18 mouse cellular contexts compared by ENCODE assay signal in genomic region chr2:141463946-141464345, GRCm38 (mm10).
"Had no signal": no experiment of that assay in that cellular context is flagged by ENCODE, and none has a peak within 500 bp of the region (broad histone marks: within the 10 kb centered on the region; RNA-seq: fewer than 3 reads in every experiment).

No protein-coding gene starts in this region.

- H3K4me2 ChIP-seq: lung, embryonic 14.5 days; midbrain, embryonic 12.5 days; neural tube, embryonic 13.5 days; neural tube, embryonic 15.5 days had no signal

- ATAC-seq: midbrain, embryonic 16.5 days had no signal

- H3K27ac ChIP-seq: midbrain, embryonic 12.5 days; neural tube, embryonic 13.5 days; neural tube, embryonic 15.5 days had no signal

- H3K36me3 ChIP-seq: midbrain, embryonic 12.5 days; neural tube, embryonic 13.5 days; neural tube, embryonic 15.5 days had no signal

- H3K27me3 ChIP-seq: midbrain, embryonic 12.5 days; neural tube, embryonic 13.5 days; neural tube, embryonic 15.5 days had no signal

- H3K4me1 ChIP-seq: midbrain, embryonic 12.5 days; neural tube, embryonic 13.5 days; neural tube, embryonic 15.5 days had no signal

- H3K9me3 ChIP-seq: midbrain, embryonic 12.5 days; neural tube, embryonic 13.5 days; neural tube, embryonic 15.5 days had no signal

- H3K4me3 ChIP-seq: midbrain, embryonic 12.5 days; myocyte; neural tube, embryonic 13.5 days; neural tube, embryonic 15.5 days had no signal

- DNase-seq: lung, adult 18-20 months; lung, embryonic 14.5 days; lung, postnatal 10 days; lung, postnatal 4 days; midbrain, embryonic 14.5 days; retina, postnatal 1 day; right cerebral cortex, adult 18-20 months; right cerebral cortex, postnatal 25 days; right cerebral cortex, postnatal 4 days; spleen, adult 18-20 months; thymus, adult 18-20 months; thymus, postnatal 14 days; thymus, postnatal 36 days had no signal

- H3K9ac ChIP-seq: lung, embryonic 14.5 days; midbrain, embryonic 12.5 days; neural tube, embryonic 13.5 days; neural tube, embryonic 15.5 days had no signal
